Mouse (Mus musculus) brain, adult 2 months (tissue): Measurements from ENCODE around the gene Ptcd2.

Source experiments
- DNase-seq: peaks from one replicate; pipeline ENCODE4 v3.0.0; 2011; ENCODE audit warnings: low read depth, low spot score

Ptcd2 gene

DNA sequence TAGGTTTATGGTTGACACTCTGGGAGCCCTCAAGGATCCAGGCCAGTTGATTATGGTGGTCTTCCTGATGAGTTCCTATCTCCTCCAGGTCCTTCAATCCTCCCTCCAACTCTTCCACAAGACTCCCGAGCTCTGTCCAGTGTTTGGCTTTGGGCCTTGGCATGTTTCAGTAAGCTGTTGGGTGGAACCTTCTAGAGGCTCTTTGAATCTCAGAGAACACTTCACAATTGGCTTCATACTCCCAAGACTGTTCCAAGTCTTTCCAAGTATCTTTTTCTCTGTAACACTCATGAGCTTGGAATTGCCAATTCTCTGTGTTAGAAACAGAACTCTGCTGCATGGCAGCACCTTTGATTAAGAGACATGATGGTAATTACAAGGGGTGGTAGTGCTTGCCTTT lies 39.3 kb downstream of the Ptcd2 start:
- DNase-seq = no peak

DNA sequence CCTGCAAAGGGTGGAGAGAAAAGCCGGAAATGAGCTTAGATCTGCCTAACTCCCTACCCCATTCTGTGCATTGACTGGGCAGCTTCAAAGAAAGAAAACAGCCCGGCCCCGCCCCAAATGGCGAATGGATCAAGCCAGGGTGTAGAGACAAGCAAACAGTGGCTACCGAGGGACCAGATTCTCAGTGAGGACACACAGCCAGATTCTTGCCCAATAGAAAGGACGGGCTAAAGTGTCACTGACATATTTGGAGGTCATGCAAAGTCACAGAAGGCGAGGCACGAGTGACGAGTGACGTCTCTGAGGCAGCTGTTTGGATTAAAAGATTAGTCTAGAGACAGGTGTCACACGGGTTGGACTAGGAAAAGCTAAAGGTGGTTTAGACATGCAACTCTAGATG lies 40.1 kb downstream of the Ptcd2 start:
- DNase-seq = no peak

GRCm38 (mm10) chr13:99303846-99304245 lies 40.7 kb downstream of the Ptcd2 start:
- peak; percentile 77 for DNase-seq

GRCm38 (mm10) chr13:99299921-99300320 lies 44.6 kb downstream of the Ptcd2 start:
- no peak for DNase-seq

GRCm38 (mm10) chr13:99294176-99294575 lies 50.3 kb downstream of the Ptcd2 start:
- no peak for DNase-seq

GRCm38 (mm10) chr13:99290766-99291165 lies 53.7 kb downstream of the Ptcd2 start:
- DNase-seq = no peak

GRCm38 (mm10) chr13:99287786-99288185 lies 56.7 kb downstream of the Ptcd2 start:
- no peak for DNase-seq

DNA sequence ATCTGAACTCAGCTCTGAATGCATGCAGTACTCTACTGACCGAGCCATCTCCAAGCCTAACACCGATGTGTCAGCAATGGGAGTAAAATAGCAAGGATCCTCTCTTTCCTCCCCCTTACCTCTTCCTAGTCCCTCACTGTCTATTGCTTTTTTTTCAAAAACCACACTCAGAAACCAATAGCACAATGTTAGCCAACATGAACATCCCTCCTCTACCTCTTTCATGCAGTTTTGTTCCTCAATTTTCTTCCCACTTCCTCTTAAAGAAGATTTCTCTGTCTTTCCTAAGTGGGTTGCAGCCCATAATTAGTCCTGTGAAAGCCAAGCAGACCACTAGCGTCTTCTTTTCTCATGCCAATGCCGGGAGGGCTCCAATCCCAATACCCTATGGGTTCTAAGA lies 57.3 kb downstream of the Ptcd2 start:
- no peak for DNase-seq

GRCm38 (mm10) chr13:99285241-99285640 lies 59.3 kb downstream of the Ptcd2 start:
- no peak for DNase-seq

GRCm38 (mm10) chr13:99284400-99285160 lies 59.9 kb downstream of the Ptcd2 start:
- peak; percentile 87 for DNase-seq

DNA sequence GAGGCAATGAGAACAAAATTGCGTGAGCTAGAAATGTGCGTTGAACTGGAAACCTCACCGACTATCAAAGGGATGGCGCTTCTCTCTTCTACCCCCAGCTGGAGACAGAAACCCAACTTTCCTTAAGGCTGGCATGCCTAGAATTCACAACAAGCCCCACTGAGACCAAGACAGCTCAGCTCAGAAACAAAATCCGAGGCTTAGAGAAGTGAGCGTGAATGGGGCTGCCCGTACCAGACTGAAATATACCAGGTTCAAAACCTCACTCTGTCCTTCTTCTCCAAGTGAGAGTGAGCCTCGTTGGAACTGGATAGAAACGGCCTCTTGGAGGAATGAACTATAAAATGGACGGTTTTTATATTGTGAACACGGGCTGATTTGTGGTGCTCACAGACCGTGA lies 60.6 kb downstream of the Ptcd2 start:
- no peak for DNase-seq

DNA sequence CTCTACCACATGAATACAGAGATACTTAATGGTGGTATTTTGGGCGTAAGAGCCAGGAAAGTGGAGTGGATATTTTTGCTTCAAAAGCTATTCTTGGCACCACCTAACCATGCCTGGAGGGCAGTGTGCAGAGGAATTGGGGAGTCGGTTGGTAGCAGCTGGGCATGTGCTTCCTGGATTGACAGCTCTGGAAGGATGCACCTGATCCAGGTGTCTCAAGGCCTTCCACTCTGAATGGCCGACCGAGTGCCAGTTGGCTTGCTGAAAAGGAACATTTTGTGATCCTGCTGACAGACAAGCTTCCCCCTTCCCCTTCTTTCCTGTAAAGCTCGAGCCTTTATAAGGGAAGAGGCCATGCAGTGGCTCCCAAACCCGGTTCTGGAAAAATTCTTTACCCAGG lies 61.5 kb downstream of the Ptcd2 start:
- DNase-seq = no peak

DNA sequence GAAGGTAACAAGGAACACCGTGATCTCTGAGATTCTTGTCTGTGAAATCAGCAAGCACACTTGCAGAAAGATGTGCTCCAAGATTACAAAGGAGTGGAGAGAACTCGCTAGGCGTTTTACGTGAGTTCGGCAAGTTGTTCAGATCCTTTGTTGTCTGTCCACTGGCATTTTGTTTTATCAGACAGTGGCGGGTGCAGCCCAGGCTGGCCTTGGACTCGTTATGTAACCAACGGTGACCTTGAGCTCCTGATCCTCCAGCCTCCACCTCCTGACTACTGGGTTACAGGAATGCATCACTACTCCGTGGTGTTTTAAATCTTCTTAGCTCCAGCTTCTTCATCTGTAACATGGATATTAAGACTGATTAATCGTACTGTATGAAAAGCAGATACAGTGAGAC lies 65.2 kb downstream of the Ptcd2 start:
- DNase-seq = no peak

- DNase-seq = no peak
These were observed 66.0 kb downstream of the Ptcd2 start for GRCm38 (mm10) chr13:99278511-99278910.

DNA sequence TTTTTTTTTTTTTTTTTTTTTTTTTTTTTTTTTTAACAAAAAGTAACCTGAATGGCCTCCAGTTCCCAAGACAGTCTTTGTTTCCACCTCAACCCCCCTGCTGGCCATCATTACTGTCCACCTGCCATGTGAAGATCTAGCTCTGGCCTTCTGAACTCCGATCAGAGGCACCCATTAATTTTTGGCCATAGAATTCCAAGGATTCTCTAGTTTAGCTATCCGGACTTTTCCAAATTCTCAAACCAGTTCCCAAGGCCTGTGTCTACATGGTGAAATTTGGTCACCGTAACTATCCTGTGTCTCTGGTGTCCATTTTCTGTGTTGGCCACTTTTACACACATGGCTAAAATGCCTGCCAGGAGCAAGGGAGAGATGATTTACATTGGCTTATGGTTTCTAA lies 67.0 kb downstream of the Ptcd2 start:
- no peak for DNase-seq

- no peak for DNase-seq
These were observed 72.5 kb downstream of the Ptcd2 start for GRCm38 (mm10) chr13:99272046-99272445.
